Mouse (Mus musculus): ENCODE results near the gene Pvr.
"Not testable (repeated sequence)": the region's sequence is repeated elsewhere in the genome, so short reads cannot be mapped to it uniquely, and the experiment has no call there.

Gene Pvr

DNA sequence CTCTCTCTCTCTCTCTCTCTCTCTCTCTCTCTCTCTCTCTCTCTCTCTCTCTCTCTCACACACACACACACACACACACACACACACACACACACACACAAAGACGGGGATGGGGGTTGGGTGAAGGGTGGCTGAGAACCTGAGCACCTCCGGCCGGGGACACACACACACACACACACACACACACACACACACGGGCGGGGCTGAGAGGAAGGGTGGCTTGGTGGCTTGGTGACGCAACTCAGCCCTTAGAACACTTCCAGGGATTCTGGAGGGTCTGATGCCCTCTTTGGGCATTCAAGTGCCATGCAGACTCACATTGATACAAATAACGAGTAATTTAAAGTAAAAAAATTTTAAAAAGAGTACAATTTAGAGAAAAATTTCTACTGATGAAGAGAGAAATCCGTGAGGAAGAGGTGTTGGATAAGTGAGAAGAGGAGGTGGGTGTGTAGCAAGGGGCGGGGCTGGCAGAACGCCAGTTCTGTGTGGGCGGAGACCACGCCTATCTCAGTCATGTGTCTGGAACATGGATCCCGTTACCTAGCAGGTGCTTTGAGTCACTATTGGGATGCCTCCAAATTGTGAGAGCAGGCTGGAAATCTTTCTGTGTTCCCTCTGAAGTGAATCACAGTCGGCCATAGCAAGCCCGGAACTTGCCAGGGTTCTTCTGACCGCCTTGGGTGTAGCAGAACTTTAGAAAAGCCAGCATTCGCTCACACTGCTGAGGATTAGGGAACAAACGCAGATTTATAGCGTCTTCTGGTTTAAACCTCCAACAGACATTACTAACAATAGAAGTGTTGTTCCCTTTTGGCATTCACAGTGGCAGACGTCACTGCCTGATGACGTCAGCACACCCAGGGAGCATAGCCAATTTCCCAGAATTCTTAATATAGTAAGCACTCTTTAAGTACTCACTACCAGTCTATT lies 12.2 kb upstream of the Pvr start:
- peak; percentile 70 for DNase-seq

DNA sequence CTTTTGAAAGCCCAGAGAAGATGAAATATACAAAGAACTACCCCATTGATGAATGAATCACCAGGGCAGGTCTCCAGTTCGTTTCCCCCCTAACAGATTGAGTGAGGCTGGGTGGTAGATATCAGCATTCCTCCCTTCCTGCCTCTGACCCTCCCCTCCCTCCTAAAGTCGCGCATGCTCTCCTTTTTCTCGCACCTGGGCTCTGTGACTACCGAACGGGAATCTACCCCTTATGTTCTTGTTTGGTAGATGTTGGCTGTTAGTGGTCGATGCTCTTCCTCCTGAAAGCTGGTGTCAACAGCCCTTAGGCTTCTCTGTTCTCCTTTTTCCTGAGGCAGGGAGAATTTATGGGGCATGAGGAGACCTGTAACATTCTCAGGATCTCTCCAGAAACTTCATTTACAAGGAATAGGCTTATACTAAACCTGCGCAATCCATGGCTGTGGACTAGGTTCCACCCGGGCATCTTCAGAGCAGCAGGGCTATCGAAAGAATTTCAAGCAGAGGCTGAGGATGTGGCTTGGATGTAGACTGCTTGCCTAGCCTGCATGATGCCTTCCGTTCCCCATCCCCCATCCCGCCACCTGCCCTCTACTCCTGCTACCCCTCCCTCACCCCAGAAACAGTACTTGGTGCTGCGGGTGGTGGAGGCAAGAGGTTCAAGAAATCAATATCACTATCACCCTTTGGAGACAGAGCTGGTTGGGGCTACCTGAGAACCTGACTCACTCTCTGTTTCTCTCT lies 11.3 kb upstream of the Pvr start:
- DNase-seq: no peak

DNA sequence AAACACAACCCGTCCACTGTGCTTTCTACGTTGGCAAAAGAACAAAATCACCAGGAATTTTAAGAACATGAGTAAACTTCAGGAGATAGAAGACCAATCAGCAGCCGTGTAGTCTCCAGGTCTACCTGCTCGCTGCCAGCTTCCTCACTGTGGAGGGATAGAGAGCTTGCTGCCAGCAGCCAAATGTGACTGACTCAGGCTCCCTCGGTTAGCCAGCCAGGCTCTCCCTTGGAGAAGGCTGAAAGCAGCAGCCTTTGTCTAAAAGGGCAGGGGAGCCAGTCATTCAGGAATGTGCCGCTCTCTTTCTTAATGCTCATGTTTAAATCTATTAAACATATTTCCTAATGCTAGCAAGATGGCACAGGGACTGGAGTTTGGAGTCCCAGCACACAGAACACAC lies 9.5 kb upstream of the Pvr start:
- not testable (repeated sequence) for DNase-seq

GRCm38 (mm10) chr7:19928486-19928885 lies 7.5 kb upstream of the Pvr start:
- DNase-seq: no peak

DNA sequence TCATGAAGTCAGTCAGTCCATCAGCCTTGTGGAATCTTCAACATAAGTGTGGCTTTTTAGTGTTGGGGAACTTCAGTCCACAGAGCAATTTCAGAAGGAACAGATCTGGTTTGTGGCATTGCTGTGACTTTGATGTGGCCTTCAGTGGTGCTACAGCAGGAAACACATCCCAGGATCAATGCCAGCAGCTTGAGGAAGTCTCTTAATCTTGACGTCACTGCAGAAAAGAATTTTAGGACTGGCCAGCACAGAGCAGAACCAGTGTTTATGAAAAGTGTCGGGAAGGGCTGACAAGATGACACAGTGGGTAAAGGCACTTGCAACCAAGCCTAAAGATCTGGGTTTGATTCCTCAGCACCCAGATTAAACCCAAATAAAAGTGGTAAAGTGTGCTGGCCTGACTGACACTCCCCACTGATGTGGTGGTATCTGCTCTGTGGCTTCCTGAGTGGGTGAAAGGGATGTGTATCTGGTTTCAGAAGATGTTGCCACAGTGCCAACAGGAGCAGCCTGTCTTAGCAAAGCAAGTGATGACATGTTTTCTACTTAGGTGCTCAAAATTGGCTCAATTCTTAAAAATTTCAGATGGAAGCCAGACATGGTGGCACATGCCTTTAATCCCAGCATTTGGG lies 6.0 kb upstream of the Pvr start:
- DNase-seq: peak; percentile 34

DNA sequence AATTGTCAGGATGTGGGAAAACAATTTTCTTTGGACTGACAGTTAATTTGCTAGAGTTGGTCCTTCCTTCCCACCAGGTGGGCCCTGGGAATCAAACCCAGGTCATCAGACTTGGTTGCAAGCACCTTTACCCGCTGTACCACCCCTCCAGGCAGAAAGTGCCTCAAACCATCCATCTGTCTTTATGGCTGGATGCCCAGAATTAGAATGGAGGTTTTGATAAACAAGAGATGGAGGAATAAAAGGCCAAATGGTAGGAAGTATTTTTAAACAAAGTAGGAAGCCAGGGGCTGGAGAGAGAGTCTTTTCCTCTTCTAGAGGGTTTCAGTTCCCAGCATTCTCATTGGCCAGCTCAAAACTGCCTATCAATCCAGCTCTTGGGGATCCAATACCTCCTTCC lies 4.4 kb upstream of the Pvr start:
- no peak for DNase-seq

- no peak for DNase-seq
Observed at GRCm38 (mm10) chr7:19923797-19924196, 2.8 kb upstream of the Pvr start.

DNA sequence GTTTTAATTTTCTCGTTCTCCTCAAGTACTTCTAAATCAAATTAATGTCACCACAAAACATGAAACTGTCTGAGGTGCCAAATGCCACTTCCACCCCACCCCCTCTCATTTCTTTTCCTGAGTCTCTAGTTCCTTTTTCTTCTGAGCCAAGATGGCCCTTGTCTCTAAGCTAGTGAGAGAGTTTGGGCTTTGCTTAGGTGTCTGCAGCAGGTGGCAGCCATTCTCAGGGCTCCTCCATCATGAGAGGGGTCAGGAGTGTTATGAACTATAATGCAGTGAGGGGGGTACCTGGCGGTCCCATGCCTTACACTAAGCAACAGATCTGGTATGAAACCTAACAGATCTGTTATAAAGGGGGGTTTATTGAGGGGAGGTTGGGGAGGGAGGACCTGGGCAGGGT lies 2.4 kb upstream of the Pvr start:
- DNase-seq: no peak

DNA sequence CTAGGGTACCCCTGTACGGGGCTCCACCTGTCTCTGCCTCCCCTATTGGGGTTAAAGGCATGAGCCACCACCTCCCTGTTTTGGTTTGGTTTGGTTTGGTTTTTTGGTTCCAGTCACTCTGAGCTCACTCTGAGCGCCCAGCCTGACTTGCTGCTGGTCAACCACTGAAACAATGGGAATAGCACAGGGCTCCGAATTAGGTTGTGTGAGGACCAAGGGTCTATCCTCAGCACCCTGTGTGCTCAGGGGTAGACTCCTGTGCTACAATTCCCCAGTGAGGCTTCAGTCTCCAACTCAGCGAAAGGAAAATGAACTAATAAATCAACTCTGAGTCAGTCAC lies 824 bp downstream of the Pvr start:
- no peak for DNase-seq

DNA sequence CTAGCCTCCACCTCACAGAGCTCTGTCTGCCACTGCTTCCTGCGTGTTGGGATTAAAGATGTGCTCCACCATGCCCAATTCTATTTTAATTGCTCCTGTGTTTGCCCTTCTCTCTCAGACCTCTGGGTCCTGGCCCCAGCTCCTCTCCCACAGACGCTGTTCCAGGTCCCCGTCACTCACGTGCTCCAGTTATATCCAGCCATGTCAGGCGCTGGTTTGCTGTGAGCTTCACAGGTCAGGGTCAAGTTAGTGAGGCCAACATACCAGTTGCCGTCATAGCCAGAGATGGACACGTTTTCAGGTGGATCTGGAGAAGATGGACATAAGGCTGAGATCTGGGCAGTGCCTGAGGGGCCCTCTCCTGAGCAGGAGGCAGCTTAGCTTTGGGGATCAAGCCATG lies 6.4 kb downstream of the Pvr start:
- DNase-seq: no peak

- DNase-seq: no peak
Observed at GRCm38 (mm10) chr7:19911695-19912524, 9.1 kb downstream of the Pvr start.

DNA sequence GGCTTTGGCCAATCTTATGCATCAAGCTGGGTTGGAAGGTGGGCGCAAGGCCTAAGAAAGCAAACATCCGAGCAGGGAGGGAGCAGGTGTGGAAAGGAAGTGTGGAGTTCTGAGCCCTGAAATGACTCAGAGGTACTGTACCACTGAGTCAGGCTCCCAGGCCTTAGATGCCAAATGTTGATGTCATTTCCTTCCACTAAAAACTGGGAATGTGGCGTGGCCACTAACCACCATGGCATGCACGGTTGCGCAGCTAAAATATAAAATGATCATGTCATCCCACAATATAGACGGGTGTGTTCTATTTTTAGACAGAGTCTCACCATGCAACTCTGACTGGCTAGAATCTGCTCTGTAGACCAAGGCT lies 9.7 kb downstream of the Pvr start:
- DNase-seq: no peak

- DNase-seq: peak; percentile 91
Observed at GRCm38 (mm10) chr7:19910421-19911291, 10.3 kb downstream of the Pvr start.

DNA sequence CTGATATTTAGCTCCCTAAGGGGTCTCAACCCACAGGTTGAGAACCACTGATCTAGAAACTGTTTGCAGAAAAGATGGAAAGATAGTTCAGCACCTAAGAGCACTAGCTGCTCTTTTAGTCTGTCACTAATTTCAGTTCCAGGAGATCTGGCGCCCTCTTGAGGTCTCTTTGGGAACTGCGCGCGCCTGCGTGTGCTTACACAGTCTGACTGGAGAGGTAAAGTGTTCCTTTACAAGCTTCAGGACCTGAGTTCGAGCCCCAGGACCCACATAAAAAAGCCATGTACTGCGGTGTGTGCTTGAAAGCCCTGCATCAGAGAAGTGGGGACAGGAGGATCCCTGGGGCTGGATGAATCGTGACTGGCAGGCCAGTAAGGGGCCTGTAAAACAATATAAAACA lies 31.1 kb downstream of the Pvr start:
- peak; percentile 71 for DNase-seq

DNA sequence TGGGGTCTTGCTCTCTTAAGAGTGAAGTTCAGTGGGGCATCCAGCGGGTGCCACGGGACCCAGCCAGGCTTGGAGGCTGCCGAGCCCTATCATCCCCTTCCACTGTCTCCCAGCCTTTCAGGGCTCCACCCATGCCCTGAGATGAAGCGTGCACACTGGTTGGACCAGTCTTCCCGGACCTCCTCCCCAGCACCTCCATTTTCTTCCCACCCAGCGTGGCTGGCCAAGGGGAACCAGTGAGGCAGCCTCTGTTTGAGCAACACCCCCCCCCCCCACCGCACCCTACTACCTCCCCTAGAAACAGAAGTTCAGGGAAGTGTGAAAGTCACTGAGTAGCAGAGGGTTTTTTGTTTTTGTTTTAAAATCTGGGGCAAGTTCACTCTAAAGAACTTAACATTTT lies 33.1 kb downstream of the Pvr start, which contains the start of gene Ceacam19:
Gene Ceacam19 (minus strand): TSS at position 117 of the 400 bp plus-strand sequence.
- no peak for DNase-seq

DNA sequence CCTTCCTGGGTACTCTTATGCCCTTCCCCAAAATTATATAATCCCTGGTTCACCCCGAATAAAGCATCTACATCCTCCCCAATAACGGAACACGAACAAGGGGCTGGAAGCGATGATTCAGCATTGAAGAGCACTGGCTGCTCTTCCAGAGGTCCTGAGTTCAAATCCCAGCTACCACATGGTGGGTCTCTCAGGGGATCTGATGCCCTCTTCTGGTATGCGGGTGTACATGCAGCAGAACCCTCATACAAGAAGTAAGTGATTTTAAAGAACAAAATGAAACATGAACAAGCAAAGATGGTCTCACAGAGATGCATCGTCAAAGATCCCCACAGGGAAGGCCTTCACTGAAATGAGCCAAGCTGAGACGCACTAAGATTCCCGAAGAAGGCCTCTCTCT lies 40.2 kb downstream of the Pvr start:
- DNase-seq: no peak

- no peak for DNase-seq
Observed at GRCm38 (mm10) chr7:19876781-19877425, 44.1 kb downstream of the Pvr start.

GRCm38 (mm10) chr7:19875948-19876682 lies 44.8 kb downstream of the Pvr start:
- peak; percentile 69 for DNase-seq

DNA sequence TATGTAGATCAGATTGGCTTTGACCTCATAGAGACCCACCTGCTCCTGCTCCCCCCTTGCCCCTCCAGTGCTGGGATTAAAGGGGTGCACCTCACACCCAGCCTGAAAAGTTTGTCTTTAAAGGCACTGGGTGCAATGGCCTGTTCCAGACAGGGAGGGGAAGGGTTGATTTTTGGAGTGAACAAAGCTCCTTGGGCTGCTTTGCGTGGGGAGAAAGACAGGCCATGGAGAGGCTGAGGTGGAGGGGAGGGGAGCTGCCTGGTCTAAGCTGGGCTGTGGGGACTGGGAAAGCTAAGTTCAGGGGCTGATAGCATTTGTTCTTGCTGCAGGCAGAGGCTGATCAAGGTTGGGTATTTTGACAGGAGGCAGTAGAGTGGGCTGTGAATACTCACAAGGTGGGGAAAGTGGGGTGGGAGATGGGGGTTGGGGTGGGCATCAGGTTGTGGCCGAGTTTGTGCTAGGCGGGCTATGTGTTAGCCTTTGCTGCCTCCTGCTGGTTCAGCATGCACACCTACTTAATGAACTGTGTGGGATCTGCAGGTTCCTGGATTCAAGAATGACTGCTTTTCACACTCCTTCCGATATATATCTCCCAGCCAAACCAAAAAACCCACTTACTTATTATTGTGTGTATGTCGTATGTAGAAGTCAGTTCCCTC lies 48.9 kb downstream of the Pvr start:
- DNase-seq: peak; percentile 72

DNA sequence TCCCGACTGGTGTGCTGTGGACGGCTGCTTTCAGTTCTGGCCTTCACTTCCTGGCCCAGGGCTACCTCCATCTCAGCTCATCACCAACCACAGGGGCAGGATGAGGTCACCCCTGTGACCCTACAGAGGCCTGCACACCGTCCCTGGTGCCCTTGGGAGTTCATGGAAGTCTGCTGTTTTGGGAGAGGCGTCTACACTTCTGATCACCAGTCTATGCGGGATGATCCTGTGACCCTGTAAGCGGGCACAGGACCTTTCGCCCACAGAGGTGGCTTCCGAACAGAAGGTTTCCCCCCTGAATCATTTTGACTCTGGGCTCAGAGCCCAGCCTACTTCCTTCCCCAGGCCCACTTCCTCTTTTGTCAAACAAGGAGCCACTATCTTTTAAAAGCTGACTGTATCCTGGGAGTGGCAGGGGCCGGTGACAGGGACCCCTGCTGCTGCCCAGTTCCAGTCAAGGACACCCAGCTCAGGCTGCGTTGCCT lies 49.8 kb downstream of the Pvr start:
- peak; percentile 46 for DNase-seq
